Mouse (Mus musculus) neural tube, embryonic 15.5 days (tissue): ENCODE measurements around the gene Trim8. TPM values are rescaled to one million over a fixed set of nuclear protein-coding genes. Genes with fewer than 3 reads are reported as not detected.

Source experiments
- ATAC-seq: fragments of 200-750 bp; cut with Nextera tagmentation; 2 replicates; pipeline ENCODE4 v1.8.0; 2017; ENCODE audit warnings: mild to moderate bottlenecking, moderate TSS enrichment, moderate library complexity; ENCODE audit not compliant: low FRiP score
- H3K27ac ChIP-seq: fragments of 300-500 bp; sonication (generic); replicated peaks from 2 replicates; pipeline ENCODE4 v1.5.1; 2015; ENCODE audit warnings: mild to moderate bottlenecking, inconsistent platforms
- H3K27me3 ChIP-seq: fragments of 300-500 bp; sonication (generic); replicated peaks from 2 replicates; pipeline ENCODE4 v1.6.1; 2015; ENCODE audit warnings: inconsistent platforms
- H3K36me3 ChIP-seq: fragments of 300-500 bp; sonication (generic); 2 replicates; pipeline ENCODE4 v1.6.1; 2015; ENCODE audit warnings: inconsistent platforms
- H3K4me1 ChIP-seq: fragments of 300-500 bp; sonication (generic); 2 replicates; pipeline ENCODE4 v1.6.1; 2015; ENCODE audit warnings: inconsistent platforms
- H3K4me2 ChIP-seq: fragments of 300-500 bp; sonication (generic); 2 replicates; pipeline ENCODE4 v1.6.1; 2015; ENCODE audit warnings: inconsistent platforms, mild to moderate bottlenecking, moderate library complexity
- H3K4me3 ChIP-seq: fragments of 300-500 bp; sonication (generic); replicated peaks from 2 replicates; pipeline ENCODE4 v1.5.1; 2015; ENCODE audit warnings: mild to moderate bottlenecking, inconsistent platforms
- H3K9ac ChIP-seq: fragments of 300-500 bp; sonication (generic); replicated peaks from 2 replicates; pipeline ENCODE4 v1.6.1; 2015; ENCODE audit warnings: mild to moderate bottlenecking, inconsistent platforms
- H3K9me3 ChIP-seq: fragments of 300-500 bp; sonication (generic); replicated peaks from 2 replicates; pipeline ENCODE4 v1.6.1; 2016; ENCODE audit warnings: inconsistent platforms
- WGBS: fragments of 180-500 bp; shearing (Covaris S2); methylation state at CpG from one replicate; pipeline ENCODE4 v1.1.7; 2015; ENCODE audit warnings: mixed read lengths; 5-methylcytosine and 5-hydroxymethylcytosine counted together
- polyA plus RNA-seq: library from polyadenylated mRNA; unstranded; fragments of >200 nt; fragmentation: Nextera tagmentation; extraction: Ambion mirVana; gene quantifications from 2 replicates; pipeline ENCODE4 v1.2.1, GENCODE M21; 2015

Trim8 gene
- polyA plus RNA-seq, 1 experiment from 2014 or later: 25.5 TPM

DNA sequence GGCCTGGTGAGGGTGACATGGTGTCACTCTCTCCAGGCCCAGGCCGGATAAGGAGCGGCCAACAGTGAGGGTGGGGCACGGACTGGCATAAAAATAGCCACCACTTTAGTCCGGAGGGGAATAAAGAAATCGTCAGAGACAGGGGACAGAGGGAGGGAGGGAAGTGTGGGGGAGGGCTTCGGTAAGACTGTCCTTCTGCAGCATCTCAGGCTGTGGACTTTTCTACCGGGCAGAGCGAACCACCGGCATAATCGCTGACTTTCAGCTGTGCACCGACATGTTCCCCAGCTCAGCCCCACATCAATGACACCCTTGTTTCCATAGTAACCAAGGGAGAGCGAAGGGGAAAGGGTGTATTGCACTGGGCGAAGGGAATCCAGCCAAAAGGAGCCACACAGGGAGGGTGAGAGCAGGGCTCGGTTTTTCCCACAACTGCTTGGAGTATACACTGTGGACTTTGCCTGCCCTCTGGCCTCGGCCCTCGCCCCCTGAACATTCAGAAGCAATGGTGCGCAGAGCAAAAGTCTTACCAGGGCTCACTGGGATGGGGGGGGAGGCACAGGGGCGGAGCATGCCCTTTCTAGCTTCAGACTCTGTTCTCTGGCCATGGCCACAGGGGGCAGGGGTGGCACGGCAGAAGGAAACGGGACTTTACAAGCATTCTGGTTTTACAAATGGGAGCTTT lies 27.2 kb downstream of the Trim8 start:
- peak overlapping the region; percentile 5; the same call in 1 of the 2 replicates for H3K9ac ChIP-seq
- no peaks in the 10 kb centered on the region for H3K36me3 ChIP-seq
- peak overlapping the region; percentile 49 for H3K4me2 ChIP-seq
- peaks cover 96% of the 10 kb centered on the region for H3K4me1 ChIP-seq
- WGBS: under 1% methylated on average over 20 of the region's 20 CpGs
- peak; percentile 61 for ATAC-seq
- peak overlapping the region; percentile 79 for H3K27ac ChIP-seq
- no peaks in the 10 kb centered on the region for H3K9me3 ChIP-seq
- H3K4me3 ChIP-seq: peak overlapping the region; percentile 2
- no peaks in the 10 kb centered on the region for H3K27me3 ChIP-seq

DNA sequence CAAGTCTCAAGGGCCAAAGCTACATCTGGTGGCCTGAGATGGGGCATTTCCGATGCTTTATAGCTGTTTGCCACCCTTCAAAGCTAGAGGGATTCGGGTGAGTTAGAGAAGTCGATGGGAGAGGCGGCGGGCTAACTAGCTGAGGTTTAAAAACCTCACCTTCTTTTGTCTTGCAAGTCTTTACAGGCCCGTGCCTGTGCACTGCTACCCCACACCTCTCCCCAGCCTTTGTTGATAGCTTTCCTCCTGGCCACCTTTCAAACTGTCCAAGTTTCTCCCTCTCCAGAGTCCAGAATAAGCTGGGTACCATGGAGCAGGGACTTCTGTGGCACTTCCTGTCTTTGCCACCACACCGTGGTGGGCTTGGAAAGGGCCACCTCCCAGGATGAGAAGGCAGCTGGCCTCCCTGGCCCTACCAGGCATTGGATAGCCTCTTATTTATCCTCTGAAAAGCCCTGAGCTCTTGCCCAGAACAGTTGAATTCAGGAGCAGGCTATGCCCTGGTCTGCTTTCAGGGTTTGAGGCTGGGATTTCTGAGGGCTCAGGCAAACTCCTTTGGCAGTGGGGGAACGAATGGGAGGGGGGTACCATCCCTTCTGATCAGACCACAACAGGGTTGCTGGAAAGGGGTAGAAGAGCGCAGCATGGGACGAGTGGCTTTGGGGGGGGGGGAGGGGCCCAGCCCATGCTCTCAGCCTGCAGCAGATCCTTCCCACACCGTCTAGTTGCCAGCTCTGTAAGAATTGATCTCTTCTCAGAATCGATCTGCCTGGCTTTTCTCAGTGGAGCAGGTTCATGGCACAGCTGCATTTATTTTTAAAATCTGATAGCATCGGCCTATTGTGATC lies 28.3 kb downstream of the Trim8 start:
- H3K4me1 ChIP-seq: peaks cover 92% of the 10 kb centered on the region
- 8% methylated on average over 13 of the region's 13 CpGs for WGBS
- H3K27ac ChIP-seq: peak overlapping the region; percentile 79
- H3K27me3 ChIP-seq: no peaks in the 10 kb centered on the region
- ATAC-seq: no peak
- no peaks in the 10 kb centered on the region for H3K36me3 ChIP-seq
- peak overlapping the region; percentile 29; the same call in 1 of the 2 replicates for H3K9ac ChIP-seq
- no peaks in the 10 kb centered on the region for H3K9me3 ChIP-seq
- peak overlapping the region; percentile 49 for H3K4me2 ChIP-seq
- H3K4me3 ChIP-seq: no peak overlapping the region

DNA sequence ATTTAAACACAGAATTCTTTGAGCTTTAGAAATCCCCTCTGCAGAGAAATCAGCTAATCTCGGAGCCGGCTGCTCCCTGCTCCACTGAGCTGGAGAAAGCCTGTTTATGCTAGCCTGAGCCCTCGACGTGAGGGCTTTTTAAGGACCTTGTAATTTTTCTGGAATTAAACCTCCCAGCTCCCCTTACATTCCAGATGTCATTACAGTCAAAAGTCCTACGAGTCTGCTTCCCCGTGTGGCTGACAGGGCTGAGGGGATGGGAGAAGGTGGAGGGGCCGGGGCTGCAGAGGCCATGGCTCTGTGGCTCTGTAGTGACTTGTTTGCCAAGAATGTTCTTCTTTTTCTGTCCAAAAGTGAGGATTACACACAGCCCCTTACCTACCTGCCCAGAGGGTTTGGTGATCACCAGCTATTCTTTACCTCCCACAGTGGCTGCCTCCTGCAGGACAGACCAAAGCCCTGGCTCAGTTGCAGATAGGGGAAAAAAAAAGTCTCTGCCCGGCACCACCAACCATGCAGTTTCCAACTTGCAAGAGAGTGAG lies 29.0 kb downstream of the Trim8 start:
- Histone ChIP-seq H3K27me3 (no peaks in the 10 kb centered on the region), H3K9me3 (no peaks in the 10 kb centered on the region), H3K9ac (peak overlapping the region; percentile 29; the same call in 1 of the 2 replicates), H3K27ac (peak overlapping the region; percentile 79), H3K4me2 (peak overlapping the region; percentile 23; the same call in 1 of the 2 replicates), H3K36me3 (no peaks in the 10 kb centered on the region), H3K4me3 (no peak overlapping the region), H3K4me1 (peaks cover 86% of the 10 kb centered on the region)
- ATAC-seq: no peak
- 14% methylated on average over 8 of the region's 8 CpGs for WGBS

DNA sequence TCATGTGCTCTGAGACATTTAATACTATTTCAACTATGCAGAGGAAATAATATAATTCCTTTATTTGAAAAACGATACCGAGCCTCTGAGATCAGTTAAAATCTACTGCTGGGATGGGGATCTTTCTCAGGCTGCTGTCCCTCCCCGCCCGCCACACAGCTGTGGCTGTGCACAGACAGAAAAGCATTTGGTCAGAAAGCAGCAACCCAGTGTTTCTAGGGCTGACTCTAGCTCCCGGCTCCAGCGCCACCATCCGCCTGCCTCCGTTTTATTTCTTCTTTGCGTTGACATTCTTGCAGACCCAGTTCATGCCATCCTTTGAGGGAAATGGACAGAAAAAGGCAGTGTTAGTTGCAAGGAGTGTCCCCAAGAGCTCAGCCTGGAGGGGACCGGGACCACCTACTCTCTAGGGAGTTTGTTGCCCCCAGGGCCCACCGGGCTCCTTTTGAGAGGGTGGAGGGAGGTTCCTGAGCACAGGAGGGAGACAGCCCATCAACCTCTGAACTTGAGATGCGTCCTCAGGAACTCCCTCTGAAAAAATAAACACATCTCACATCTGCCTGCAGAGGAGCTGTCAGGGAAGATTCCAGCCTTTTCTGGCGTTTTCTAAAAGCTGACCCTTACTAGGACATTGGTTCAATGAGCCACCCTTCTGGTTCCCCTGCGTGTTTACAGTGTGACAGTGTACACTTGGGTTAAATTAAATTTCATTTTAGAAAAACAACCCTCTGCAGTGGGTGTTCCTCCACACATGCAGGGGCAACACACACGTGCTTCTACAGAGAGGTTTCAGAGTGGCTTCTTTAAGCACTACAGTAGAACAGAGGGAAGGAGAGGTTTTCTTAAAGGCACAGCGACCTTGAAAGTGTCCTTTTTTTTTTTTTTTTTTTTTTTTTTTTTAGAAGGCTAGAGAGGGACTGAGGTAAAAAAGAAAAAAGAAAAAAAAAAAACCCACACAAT lies 29.8 kb downstream of the Trim8 start:
- no peak for ATAC-seq
- H3K4me1 ChIP-seq: peaks cover 78% of the 10 kb centered on the region
- H3K27ac ChIP-seq: peak overlapping the region; percentile 79
- no peaks in the 10 kb centered on the region for H3K27me3 ChIP-seq
- H3K9me3 ChIP-seq: no peaks in the 10 kb centered on the region
- no peaks in the 10 kb centered on the region for H3K36me3 ChIP-seq
- H3K4me3 ChIP-seq: no peak overlapping the region
- H3K9ac ChIP-seq: no peak overlapping the region
- 10% methylated on average over 16 of the region's 16 CpGs for WGBS
- H3K4me2 ChIP-seq: peak overlapping the region; percentile 23

DNA sequence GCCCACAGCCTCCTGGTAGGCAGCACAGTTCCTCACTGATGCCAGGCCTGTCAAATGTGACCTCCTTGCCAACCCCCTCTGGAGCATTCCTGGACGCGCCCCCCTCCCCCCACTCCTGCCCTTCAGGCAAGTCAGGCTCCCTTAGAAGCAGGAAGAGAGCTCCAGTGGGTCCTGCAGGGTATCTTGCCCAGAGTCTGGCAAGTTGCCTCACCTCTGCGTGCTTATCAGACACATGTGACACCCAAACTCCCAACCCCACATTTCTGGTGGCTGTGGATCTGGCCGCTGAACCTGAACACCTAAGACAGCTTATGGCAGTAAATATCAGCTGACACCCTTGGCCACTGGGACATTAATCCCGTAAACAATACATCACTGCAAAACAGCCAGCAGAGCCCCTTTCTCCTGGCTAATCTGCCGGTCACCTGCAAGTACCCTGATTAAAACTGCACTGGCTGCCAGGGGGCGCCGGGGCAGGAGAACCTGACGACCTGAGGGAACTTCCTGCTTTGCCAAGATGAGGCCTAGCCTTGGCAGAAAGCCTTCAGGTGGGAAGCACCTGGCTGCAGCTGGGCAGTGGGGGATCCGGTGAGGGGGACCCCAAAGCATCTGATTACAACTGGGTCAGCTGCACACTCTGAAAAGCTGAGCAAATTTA lies 30.7 kb downstream of the Trim8 start:
- 18% methylated on average over 10 of the region's 10 CpGs for WGBS
- H3K27ac ChIP-seq: peak overlapping the region; percentile 79
- H3K4me2 ChIP-seq: no peak overlapping the region
- no peaks in the 10 kb centered on the region for H3K27me3 ChIP-seq
- no peaks in the 10 kb centered on the region for H3K9me3 ChIP-seq
- 0 out of 2 replicates have a peak overlapping the region, but pooled peaks have one; percentile 4 for H3K9ac ChIP-seq
- H3K4me3 ChIP-seq: no peak overlapping the region
- peaks cover 4% of the 10 kb centered on the region; the same call in 1 of the 2 replicates for H3K36me3 ChIP-seq
- ATAC-seq: no peak
- peaks cover 73% of the 10 kb centered on the region for H3K4me1 ChIP-seq

DNA sequence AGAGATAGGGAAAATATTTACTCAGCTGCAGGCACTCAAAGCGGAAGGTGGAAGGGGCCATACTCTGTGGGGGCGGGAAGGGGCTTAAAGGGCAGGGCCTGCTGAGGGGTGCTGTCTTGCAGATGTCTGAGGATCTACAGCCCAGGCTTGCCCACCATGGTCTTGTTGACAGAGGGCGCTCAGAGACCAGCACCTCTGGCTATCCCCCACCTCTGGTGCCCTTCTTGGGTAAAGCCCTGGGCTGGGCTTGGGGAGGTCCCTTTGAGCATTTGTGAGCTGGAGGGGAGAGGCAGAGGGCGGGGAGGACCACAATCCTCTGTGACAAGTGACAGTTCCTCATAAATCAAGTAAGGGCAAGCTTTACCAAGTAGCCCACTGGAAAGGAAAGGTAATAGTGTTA lies 31.6 kb downstream of the Trim8 start:
- Histone ChIP-seq H3K4me1 (peaks cover 64% of the 10 kb centered on the region), H3K36me3 (peaks cover 4% of the 10 kb centered on the region; the same call in 1 of the 2 replicates), H3K27ac (peak overlapping the region; percentile 79), H3K4me3 (no peak overlapping the region), H3K27me3 (no peaks in the 10 kb centered on the region), H3K4me2 (no peak overlapping the region), H3K9ac (no peak overlapping the region), H3K9me3 (no peaks in the 10 kb centered on the region)
- WGBS: 54% methylated on average over 4 of the region's 4 CpGs
- no peak for ATAC-seq

DNA sequence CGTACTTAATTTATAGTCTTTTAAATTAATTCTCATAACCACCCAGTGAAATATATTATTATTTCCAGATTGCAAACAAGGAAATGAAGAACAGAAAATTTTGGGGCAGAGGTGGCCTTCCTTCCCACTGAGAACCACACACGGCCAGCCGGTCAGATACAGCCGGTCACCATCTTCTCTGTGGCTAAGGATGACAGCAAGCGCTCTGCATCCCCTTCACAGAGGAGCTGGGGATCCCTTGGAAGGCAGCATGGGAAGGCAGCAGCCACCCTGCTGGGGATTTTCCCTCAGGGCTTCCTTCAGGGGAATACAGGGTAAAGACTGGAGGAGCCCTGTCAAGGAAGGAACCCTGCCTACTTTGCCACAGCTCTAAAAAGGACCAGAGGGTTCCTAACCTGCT lies 32.0 kb downstream of the Trim8 start:
- WGBS: 64% methylated on average over 5 of the region's 5 CpGs
- peaks cover 59% of the 10 kb centered on the region for H3K4me1 ChIP-seq
- H3K4me3 ChIP-seq: no peak overlapping the region
- H3K36me3 ChIP-seq: peaks cover 4% of the 10 kb centered on the region; the same call in 1 of the 2 replicates
- ATAC-seq: no peak
- H3K9ac ChIP-seq: no peak overlapping the region
- no peaks in the 10 kb centered on the region for H3K27me3 ChIP-seq
- H3K9me3 ChIP-seq: no peaks in the 10 kb centered on the region
- no peak overlapping the region for H3K4me2 ChIP-seq
- peak overlapping the region; percentile 79; the same call in 1 of the 2 replicates for H3K27ac ChIP-seq

DNA sequence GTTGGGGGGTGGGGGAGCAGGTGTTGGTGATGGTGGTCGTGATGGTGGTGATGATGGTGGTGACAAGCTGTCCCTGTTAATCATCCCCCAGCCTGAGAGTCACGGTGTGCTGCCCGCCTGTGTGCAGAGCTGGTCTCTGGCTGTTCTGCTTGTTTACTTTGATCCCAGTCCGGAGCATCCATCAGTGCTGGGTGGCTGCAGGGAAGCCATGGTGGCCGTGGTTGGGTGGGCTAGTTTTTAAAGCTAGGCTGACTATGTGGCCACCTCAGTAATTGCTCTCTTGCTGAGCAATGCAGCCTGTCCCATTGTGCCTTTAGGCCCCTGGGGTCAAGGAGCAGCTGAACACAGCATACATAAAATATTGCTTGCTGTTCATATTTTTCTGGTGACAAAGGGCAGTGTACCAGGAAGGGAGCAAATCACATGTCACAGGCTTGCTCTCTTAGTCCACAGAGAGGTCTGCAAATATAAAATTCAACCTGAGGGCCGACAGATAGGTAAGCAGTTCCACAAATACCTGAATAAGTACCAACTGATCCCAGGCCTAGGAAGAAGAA lies 33.1 kb downstream of the Trim8 start:
- no peak for ATAC-seq
- H3K4me1 ChIP-seq: peaks cover 48% of the 10 kb centered on the region
- WGBS: 30% methylated on average over 6 of the region's 6 CpGs
- H3K4me3 ChIP-seq: no peak overlapping the region
- no peaks in the 10 kb centered on the region for H3K27me3 ChIP-seq
- H3K36me3 ChIP-seq: peaks cover 8% of the 10 kb centered on the region; the same call in 1 of the 2 replicates
- no peaks in the 10 kb centered on the region for H3K9me3 ChIP-seq
- no peak overlapping the region for H3K9ac ChIP-seq
- no peak overlapping the region for H3K4me2 ChIP-seq
- H3K27ac ChIP-seq: no peak overlapping the region

DNA sequence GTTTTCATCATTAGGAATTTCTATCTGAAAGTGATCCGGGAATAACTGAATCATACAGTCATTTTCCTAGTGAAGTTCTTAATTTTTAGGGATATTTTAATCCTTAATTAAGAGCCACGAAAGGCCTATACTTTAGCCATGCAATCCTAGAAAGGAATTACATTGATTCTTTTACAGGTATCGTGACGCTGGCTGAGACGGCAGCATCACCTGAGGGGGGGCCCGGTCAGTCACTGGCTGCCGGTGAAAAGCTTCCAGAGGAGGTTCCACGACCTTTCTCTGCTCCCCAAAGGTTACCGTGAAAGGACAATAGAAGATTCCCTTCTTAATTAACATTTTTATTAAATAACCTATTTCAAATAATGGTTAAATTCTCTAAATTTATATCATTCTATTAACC lies 35.9 kb downstream of the Trim8 start:
- no peak for ATAC-seq
- whole genome bisulfite sequencing: 86% methylated on average over 9 of the region's 9 CpGs
- Histone ChIP-seq H3K27me3 (no peaks in the 10 kb centered on the region), H3K9me3 (no peaks in the 10 kb centered on the region), H3K4me1 (peaks cover 21% of the 10 kb centered on the region), H3K4me3 (no peak overlapping the region), H3K4me2 (no peak overlapping the region), H3K36me3 (peaks cover 32% of the 10 kb centered on the region), H3K9ac (no peak overlapping the region), H3K27ac (no peak overlapping the region)

DNA sequence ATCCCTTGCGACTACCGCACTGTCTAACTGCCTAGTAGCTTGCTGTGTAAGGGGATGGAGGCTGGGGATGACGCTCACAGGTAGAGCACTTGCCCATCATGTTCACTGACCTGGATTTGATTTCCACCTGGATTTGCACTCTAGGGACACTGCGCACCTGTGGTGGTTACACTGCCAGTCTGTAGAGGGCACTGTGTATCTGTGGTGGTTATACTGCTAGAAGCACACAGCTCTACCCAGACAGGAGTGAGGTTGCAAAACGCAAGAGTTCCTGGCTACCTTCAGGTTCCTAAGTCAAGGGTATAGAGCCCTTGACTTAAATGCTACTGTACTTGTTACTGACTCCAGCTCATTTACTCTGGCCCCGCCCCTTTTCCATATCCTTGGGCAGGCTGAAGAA lies 36.7 kb downstream of the Trim8 start:
- Histone ChIP-seq H3K27me3 (no peaks in the 10 kb centered on the region), H3K4me1 (peaks cover 12% of the 10 kb centered on the region), H3K4me3 (no peak overlapping the region), H3K27ac (no peak overlapping the region), H3K9me3 (no peaks in the 10 kb centered on the region), H3K9ac (no peak overlapping the region), H3K4me2 (no peak overlapping the region), H3K36me3 (peaks cover 40% of the 10 kb centered on the region)
- no peak for ATAC-seq
- WGBS: 87% methylated on average over 6 of the region's 6 CpGs
